Mouse (Mus musculus): Measurements from ENCODE around the gene Actr2.
"Not testable (repeated sequence)": the region's sequence is repeated elsewhere in the genome, so short reads cannot be mapped to it uniquely, and the experiment has no call there.

Actr2 gene

DNA sequence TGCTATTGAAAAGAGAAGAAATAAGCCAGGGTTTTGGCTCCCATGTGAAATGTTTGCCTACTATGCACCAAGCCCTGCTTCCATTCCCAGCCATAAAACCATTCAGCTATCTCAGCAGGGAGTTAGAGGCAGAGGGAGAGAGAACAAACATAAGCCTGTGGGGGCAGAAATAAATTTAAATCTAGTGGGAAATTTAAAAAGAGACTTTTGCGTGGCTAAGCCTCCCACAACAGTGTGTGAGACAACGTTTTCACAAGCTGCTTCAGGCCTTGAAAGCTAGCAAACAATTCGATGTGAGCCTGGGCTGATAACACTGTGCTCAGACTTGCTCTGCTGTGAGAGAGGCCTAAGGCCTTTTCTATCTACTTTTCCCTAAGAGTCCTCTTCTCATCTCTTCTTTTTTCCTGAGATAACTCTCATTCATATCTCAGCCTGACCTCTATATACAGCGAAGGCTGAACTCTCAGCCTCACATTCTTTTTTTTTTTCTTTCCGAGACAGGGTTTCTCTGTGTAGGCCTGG lies 3.4 kb upstream of the Actr2 start:
- no peak for DNase-seq (ENCODE audit: low spot score)

DNA sequence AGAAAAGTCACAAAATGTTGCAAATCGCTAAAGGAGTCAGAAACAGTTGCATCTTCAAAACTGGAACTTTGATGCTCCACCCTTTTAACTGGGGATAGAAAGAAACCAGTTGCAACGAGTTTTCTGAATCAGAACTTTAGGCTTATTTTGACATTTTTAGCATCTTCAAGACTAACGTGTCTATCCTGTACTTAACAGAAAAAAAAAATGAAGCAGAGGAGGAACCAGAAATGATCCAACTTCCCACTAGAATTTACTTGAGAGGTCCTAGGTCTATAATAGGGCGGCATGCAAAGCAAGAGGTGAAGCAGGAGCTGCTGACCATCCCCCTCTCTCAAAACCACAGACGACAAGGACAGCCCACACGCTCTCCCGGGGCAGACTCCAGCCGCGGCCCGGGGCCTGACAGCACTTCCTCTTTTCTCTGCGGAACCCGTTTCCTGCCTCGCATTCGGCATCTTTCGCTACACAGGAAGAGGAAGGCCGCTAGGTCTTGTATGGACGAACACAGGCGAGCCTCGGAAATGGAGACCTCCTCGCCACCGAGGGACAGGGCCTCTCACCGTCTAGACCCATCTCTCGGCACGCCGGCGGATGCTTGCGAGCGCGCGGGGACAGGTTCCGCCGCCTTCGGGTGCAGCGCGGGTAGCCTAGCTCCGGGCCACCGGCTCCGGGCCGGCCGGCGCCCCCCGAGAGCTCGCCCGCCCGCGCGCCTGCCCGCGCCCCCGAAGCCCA lies 540 bp downstream of the Actr2 start:
- peak; percentile 45 for DNase-seq (ENCODE audit: low spot score)

DNA sequence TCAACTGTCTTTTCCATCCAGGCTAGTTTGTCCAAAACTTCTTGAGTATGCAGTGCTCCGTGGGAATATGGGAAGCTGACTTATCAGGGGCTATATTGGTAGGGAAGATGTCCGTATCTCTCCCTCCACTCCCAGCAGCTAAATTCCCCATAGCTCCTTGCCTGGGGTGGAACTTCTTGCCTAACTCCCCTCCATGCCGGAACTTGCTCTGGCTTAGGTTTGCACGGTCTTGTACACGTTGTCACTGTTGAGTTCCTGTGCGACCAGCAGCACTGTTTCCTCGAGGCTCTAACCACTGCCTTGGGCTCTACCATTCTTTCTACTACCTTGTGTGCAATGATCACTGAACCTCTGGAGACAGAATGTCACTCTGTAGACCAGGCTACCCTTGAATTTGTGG lies 4.6 kb downstream of the Actr2 start:
- DNase-seq (ENCODE audit: low spot score), result no peak

DNA sequence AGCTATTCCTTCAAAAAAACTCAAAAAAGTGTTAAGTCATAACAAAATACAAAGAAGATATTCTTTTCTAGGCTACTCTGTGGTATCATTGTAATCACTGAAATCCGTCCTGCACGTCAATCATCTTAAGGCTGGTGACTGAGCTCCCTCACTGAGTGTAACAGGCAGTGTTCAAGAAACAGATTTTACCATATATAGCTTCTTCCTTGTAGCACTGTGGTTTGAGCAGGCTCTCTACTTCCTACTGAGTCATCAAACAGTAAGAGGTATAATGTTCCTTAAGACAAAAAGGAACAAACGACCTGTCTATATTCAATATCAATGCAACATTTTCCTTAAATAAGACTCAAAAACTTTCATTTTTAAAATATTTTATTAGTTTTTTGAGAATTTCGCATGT lies 5.0 kb downstream of the Actr2 start:
- no peak for DNase-seq (ENCODE audit: low spot score)

DNA sequence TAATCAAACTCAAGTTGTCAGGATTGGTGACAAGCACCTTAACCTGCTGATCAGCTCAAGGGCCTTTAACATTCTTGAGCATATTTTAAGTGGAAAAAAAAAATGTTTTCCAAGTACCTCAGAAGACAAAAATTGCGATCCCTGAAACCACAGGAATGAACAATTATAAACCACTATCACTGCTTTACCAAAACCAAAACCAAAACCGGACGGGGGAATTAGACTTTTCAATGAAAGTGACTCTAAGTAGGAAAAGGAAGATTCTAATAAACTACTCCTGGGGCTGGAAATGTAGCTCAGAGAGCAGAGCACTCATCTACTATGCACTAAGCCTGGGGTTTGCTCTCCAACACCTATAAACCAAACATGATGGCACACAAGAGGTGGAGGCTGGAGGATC lies 5.8 kb downstream of the Actr2 start:
- no peak for DNase-seq (ENCODE audit: low spot score)

DNA sequence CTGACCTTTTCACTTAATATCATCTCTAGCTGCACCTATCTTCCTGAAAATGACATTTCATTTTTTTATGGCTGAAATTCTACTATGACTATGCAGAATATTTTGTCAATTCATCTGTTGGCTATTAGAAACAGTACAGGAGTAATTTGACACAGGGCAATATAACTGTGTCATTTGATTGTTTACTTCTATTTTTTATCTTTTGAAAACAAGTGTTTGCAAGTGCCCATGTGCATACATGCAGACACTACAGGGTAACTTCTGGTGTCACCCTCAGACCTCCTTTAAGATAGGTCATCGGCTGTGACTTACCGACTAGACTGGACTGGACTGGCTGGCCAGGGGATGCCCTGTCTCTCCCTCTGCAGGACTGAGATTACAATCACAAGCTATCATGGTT lies 8.8 kb downstream of the Actr2 start:
- DNase-seq (ENCODE audit: low spot score), result no peak

DNA sequence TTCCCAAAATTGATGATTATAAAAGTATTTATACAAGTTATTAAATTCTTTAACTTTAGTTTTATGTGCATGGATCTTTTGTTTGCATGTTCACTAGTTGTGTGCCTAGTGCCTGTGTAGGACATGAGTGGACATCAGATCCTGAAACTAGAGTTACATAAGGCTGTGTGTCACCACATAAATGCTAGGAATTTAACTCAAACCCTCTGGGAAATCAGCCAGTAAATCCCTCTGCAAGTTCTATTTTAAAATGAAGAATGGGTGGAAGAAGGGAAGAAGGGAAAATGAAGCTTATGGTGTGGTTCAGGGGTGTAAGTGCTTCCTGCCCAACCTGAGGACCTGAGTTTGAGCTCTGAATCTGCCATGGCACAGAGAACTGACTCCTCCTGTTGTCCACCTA lies 26.4 kb downstream of the Actr2 start:
- DNase-seq (ENCODE audit: low spot score), result no peak

DNA sequence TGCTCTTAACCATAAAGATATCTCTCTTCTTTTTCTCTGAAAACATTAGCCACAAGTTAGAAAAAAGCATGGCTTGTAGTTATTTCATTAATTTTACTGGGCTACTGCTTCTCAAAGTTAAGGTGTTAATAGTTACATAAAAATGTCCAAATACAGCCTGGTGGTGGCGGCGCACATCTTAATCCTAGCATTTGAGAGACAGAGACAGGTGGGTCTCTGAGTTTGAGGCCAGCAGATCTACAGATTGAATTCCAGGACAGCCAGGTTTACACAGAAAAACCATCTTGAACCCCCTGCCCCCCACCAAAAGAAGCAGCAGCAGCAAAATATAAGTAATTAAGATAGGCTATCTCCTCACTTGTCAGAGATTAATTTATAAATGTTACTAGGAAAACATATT lies 27.1 kb downstream of the Actr2 start:
- DNase-seq (ENCODE audit: low spot score), result no peak

DNA sequence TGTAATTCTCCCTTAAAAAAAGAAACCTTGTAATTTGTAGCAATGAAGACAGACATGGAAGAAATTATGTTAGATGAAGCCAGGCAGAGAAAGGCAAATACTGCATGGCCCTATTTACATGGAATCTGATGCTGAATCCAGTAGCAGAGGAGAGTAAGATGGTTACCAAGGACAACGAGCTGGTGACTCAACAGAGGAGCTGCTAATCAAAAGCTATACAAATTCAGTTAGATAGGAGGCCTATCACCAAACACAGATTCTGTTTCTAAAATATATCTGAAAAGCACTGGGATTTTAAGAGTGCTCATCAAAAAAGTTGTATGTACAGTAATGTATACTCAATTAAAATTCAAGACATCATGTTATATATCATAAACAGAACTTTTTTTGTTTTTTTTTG lies 37.3 kb downstream of the Actr2 start:
- no peak for DNase-seq (ENCODE audit: low spot score)

DNA sequence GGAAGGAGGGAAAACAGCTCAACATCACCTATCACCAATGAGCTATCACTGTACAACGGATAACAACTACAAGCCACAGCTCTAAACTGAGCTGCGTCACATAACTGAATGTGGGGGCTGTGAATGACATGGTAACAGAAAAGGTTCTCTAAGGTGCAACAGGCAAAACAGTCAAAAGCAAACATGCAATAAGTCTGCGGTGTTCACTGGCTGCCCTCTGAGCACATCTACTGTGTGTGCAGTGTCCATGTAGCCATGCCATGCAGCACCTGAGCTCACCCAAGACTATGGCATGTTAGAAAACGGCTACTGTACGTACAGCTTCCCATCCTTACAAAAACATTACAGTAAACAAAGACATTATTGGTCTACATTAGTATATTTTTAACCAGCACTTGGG lies 39.9 kb downstream of the Actr2 start:
- DNase-seq (ENCODE audit: low spot score), result no peak

DNA sequence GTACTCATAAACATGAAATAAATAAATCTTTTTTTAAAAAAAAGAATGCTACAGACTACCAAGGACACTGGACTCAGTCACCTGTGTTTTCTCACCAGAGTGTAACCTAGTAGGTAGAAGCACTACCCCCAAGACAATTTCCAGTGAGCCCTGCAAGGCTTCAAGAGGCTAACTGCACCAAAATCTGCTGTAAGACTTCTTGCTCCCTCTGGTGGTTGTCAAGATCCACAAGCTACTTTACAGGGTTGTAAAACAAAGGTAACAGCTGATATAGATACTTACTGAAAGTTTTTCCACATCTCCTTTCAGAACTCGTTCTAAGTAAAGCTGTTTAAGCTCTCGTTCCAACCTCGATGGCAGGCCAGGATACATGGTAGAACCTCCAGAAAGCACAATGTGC lies 40.5 kb downstream of the Actr2 start:
- DNase-seq (ENCODE audit: low spot score), result no peak

DNA sequence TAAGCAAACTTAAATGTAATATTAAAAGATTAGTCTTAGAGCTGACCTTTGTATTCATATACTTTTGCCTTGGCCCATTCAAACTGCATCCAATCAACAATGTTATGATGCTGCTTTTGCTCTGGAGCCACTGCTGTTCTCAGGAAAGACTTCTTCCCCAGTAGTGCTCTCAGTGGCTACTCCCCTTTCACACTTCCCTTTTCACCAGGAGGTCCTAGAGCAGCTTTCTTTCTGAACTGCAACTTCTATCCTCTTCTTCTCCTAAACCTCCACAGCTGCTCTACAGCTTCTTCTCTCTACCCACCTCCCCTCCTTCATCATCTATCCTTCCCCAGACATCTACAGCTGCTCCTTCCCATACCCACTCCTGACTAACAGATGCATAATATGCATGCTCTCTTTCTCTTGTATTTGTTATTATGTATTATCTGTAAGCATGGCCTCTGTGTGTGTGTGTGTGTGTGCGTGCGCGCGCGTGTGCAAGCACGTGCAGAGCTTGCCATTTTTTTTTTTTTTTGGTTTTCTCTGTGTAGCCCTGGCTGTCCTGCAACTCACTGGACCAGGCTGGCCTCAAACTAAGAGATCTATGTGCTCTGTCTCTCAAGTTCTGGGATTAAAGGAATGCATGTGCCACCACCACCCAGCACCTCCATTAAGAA lies 44.2 kb downstream of the Actr2 start:
- DNase-seq (ENCODE audit: low spot score), result no peak

DNA sequence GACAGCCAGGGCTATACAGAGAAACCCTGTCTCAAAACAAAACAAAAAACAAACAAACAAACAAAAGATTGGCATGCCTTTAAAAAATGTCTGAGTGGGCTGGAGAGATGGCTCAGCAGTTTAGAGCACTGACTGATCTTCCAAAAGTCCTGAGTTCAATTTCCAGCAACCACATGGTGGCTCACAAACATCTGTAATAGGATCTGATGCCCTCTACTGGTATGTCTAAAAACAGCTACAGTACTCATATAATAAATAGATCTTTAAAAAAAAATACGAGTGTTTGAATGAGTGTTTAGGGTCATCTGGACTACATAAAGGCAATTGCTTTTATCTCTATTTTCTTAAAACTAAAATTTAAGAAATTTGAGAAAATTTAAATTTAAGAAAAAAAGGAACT lies 45.2 kb downstream of the Actr2 start:
- no peak for DNase-seq (ENCODE audit: low spot score)

DNA sequence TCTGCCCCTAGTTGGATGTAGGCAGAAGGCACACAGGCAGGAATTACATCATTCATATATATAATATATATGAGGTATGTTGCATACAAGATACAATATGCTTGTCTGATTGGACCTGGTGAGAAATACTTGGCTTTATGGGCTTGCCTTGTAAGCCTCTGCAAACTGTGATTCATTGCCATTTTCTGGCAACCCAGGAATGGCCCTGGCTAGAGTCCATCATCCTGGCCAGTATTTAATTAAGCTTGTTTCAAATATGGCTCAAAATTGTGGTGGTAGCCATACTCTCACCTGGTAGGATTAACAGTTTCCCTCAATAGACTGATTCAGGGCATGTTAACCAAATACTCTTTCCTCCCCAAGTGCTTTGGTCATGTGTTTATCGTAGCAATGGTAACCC lies 46.6 kb downstream of the Actr2 start:
- no peak for DNase-seq (ENCODE audit: low spot score)

DNA sequence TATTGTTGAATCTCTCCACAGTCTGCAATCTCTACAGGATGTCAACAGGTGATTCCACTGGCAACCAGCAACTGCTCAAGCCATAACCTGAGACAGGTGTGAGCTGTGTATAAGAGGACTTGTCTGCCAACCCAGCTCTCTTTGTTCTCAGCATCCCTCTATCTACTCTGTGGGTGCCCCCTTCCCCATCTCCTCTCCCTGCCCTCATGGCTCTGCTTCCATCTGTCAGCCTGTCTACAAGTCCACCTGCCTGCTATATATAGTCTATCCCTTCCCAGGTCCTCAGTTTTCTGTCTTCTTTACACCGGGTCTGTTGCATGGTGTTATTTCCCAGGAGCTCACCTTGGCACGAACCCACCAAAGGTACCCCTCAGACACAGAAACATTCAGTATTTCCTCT lies 47.8 kb downstream of the Actr2 start:
- DNase-seq (ENCODE audit: low spot score), result no peak

DNA sequence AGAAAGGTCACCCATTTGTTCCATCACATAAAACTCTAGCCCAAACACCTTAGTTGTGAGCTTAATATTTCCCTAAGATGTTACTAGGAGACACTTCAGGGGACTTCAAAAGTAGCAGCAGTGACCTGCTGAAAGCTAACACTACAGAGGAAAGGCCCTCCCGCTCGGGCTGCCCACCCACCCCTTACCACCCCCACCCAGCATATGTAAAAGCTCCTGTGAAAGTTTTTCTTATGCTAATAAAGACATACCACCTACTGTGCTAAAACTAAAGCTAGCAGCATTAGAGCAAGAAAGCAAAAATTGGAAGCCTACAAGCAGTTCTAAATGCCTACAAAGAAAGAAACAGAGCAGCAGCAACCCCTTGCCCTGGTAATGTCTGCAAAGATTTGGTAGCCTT lies 48.6 kb downstream of the Actr2 start:
- DNase-seq (ENCODE audit: low spot score), result not testable (repeated sequence)

DNA sequence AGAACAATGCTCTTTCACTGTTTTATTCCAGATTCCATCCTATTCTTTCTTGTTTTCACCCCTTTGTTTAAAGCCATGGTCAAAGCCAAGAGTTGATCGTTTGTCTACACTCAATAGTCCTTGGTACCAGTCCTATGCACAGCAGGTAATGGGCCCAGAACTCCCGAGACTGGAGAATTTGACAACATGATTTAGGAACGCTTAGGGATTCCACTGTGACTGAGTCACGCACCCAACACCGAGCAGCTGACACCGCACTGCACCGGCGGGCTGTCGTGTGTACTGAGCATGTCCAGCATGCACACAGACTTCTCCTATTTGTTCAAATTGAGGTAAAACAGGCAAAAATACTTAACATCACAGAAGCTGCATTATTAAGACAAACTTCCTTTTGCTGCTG lies 49.9 kb downstream of the Actr2 start:
- not testable (repeated sequence) for DNase-seq (ENCODE audit: low spot score)

DNA sequence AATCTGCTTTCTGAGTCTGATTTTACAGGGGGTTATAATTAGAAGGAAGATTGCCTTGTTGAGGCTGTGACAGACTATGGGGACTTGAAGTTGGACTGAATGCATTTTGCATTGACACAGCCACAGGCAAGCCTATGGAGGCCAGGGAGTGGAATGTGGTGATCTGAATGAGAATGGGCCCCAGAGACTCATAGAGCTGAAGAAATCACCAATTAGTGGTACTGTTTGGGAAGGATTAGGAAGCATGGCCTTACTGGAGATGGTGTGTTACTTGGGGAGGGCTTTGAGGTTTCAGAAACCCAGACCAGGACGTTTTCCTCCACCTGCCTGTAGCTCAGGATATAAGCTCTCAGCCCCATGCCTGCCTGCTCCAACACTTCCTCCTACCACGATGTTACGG lies 53.0 kb downstream of the Actr2 start:
- DNase-seq (ENCODE audit: low spot score), result no peak

DNA sequence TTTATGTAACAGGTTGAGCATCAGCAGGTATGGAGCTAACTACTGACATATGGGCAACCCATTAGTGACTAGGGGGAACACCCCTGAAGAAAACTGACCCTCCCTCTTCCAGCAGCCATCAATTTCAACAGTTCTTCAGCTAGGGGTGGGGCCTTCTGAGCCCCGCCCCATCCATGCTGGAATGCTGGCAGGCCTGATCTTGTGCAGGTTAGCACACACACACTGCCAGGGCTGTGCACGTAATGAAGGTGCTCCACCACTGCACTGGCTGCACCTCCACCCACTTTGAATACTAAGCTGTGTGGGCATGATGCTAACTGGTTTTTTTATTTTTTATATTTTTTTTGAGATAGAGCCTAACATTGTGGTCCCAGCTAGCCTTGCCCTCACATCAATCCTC lies 55.3 kb downstream of the Actr2 start:
- DNase-seq (ENCODE audit: low spot score), result no peak

DNA sequence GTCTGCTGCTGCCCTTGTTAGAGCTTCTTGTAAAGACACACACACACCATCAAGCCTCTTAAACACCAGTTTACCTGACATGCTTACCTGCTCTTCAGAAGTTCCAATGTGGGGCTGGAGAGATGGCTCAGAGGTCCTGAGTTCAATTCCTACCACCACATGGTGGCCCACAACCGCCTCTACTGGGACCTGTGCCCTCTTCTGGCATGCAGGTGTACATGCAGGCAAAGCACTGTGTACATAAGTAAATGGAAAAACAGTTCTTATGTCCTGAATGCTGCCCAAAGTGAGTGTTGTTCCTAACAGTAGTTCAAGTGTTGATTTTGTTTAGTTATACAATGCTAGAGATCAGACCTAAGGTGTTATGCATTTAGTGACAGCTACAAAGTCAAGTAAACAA lies 56.5 kb downstream of the Actr2 start:
- no peak for DNase-seq (ENCODE audit: low spot score)

DNA sequence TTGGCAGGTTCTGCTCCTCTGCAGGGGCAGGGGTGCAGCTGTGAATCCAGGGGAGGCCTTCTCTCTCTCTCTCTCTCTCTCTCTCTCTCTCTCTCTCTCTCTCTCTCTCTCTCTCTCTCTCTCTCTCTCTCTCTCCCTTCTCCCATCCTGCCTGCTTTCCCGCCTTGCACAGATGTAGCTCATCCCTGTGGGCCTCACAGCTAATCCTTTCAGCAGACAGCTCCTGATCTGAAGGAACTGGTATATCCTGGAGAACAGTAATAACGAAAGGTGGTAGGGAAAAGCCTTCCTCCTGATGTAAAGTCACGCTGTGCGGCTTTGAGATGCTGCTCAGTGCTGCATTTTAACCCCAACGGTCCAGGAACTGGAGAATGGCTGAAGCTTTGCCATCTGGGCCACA lies 58.1 kb downstream of the Actr2 start:
- no peak for DNase-seq (ENCODE audit: low spot score)

DNA sequence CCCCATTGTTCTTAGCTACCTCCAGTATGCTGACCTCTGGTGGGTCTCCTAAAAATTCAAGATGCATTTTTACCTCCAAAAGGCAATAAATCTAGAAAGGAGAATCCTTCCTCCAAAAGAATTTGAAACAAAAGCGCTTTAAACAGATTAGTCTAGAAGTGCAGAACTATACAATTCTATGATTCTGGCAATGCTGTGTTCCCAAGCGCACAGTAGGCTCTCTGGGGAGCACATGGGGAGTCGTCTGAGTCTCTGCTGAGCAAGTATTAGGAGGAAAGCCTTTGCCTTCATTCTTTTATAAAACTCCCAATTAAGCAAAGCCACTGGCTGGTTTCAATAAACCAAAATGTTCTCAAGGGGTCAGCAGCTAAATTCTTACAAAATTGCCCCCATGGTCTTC lies 58.8 kb downstream of the Actr2 start:
- no peak for DNase-seq (ENCODE audit: low spot score)

DNA sequence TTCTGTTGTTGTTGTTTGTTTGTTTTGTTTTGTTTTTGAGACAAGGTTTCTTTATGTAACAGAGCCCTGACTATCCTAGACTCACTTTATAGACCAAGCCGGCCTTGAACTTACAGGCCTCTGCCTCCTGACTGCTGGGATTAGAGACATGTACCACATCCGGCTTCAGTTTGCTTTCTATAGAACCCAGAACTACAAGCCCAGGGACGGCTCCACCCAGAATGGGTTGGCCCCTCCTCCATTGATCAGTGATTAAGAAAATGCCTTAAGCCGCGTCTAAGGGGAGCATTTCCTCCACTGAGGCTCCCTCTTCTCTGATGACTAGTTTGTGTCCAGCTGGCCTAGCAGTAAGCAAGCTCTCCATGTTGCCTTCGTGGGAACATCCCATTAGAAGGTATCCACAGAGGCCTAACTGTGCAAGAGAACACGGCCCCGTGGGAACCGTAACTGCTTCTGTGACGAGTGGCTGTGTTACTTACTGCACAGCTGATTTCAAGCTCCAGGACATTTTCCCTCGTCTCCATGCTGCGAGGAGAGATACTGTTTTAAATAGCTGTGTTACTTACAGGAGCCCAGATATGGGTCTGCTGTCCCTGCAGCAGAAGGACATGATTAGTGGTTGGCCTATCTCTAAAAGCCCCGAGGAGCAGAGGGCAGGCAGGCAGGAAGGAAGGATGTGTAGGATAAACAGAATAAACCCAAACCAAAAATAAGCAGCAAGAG lies 59.7 kb downstream of the Actr2 start:
- no peak for DNase-seq (ENCODE audit: low spot score)

All from ovary, postnatal 10 days (tissue).